Mouse (Mus musculus) testis, adult 2 months (tissue): ENCODE results near the gene Wnk2.

Source experiments
- CTCF ChIP-seq: fragments of 200-500 bp; IDR thresholded peaks from 2 replicates; pipeline ENCODE4 v1.5.1; 2012; ENCODE audit warnings: low read depth, mild to moderate bottlenecking, inconsistent platforms, low read length, moderate library complexity; ENCODE audit not compliant: control insufficient read depth, insufficient read depth, insufficient replicate concordance
- POLR2A ChIP-seq: fragments of 200-500 bp; IDR thresholded peaks from 2 replicates; pipeline ENCODE4 v1.6.1; 2012; ENCODE audit warnings: low read depth, mild to moderate bottlenecking, inconsistent platforms, low read length, moderate library complexity; ENCODE audit not compliant: control insufficient read depth

- no peak for TF ChIP-seq POLR2A
- no peak for TF ChIP-seq CTCF
Observed at GRCm38 (mm10) chr13:49196211-49196610, 48.4 kb upstream of the Wnk2 start.
